In the genomic region with DNA sequence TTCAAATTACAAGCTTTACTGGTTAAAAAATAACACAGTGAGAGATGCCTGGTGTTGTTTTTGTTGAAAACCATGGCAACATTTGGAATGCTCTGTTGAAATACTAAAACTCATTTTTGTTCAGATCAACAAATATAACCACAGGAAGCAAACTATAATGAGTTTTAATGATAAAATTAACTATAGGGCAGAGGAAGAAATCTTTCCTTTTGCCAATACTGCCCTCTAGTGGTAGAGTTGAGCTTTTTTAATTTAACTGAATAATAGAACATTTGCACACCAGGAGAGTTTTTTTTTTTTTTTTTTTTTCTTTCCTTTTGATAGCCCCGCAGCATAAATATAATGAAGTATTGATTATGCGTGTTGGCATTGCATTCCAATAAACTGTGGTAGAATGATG, we compare ENCODE assay signal across 7 mouse cellular contexts.
DNase-seq lines count a peak whose midpoint lies in the region; ATAC-seq and TF ChIP-seq lines count a peak whose summit lies in the region.

No protein-coding gene starts in this region.

- H3K4me3 ChIP-seq in layer of hippocampus, adult 2 months, result no peak overlapping the region

- H3K27ac ChIP-seq in layer of hippocampus, adult 2 months, result no peak overlapping the region

- POLR2A ChIA-PET in Patski (lab: Charles Lee), result no interaction called here

- CTCF ChIA-PET in Patski (lab: Charles Lee), result interaction anchor here (0.8 to 1.2 kb wide), 9 partner anchors 8 to 384 kb away, joined by 3 to 4 read pairs (median 3); no protein-coding TSS in a partner anchor

- in situ Hi-C loops in Patski (cut with MboI; ENCODE audit: low pct_unique_long_range_greater_than_20kb), result loop anchor here (10.0 to 25.0 kb wide), 2 partner anchors 381 to 1352 kb away; no protein-coding TSS in a partner anchor

- peak; percentile 81 for TF ChIP-seq CTCF in layer of hippocampus, adult 2 months (conservative IDR thresholded peaks at IDR 0.05)
- peak; percentile 37 for TF ChIP-seq CTCF in Patski (IDR thresholded peaks at IDR 0.05)

- ATAC-seq in Patski, result no peak

- H3K27me3 ChIP-seq in Patski, result no peaks in the 10 kb centered on the region

- DNase-seq in layer of hippocampus, adult 2 months (ENCODE audit: low spot score in 2 of 2), result peak; percentile 4 to 20
- no peak for DNase-seq in layer of hippocampus, adult 11-12 months (ENCODE audit: low spot score)
- DNase-seq in ES-CJ7 (ENCODE audit: low read depth, low spot score) (peak; percentile 6), Patski (ENCODE audit: low read depth, low spot score) (no peak)
- DNase-seq in hindlimb bud, embryonic 11.5 days (ENCODE audit: extremely low spot score, low read depth, low spot score), result peak; percentile 37
- no peak for DNase-seq in adrenal gland, adult 2 months
- DNase-seq in left cerebral cortex, adult 18-20 months (ENCODE audit: low spot score in 2 of 2), result no peak

Comparison
In these comparisons a context has a peak if more than half of its experiments do, and no peak if none do; other contexts are left out.
1. DNase-seq: peak in layer of hippocampus, adult 2 months (2 of 2), ES-CJ7 (single experiment) and hindlimb bud, embryonic 11.5 days (single experiment); none in layer of hippocampus, adult 11-12 months (single experiment), Patski (single experiment), adrenal gland, adult 2 months (single experiment) and left cerebral cortex, adult 18-20 months (0 of 2).